Mouse (Mus musculus): ENCODE measurements at regions not wholly inside any gene's neighbourhood (a gene's known extent, or its start where the extent isn't known, plus 50 kb on each side); places are given as distances from the start of the nearest gene placed in this dataset.

GRCm38 (mm10) chr7:111182319-111182718 lies 99.5 kb upstream of the Eif4g2 start:
- peak; percentile 58 for TF ChIP-seq CTCF (conservative IDR thresholded peaks at IDR 0.05; ENCODE audit: low read length)
- no peak for TF ChIP-seq NANOG (IDR thresholded peaks at IDR 0.05; ENCODE audit: borderline replicate concordance, low read length)

All from E14TG2a.4 (cell line).